In genomic region chr19:39005132-39005531, GRCm38 (mm10) we compare ENCODE assay signal across 25 mouse cellular contexts. TPM values are rescaled to one million over a fixed set of nuclear protein-coding genes. Genes with fewer than 3 reads are reported as not detected.
"Had no signal": no experiment of that assay in that cellular context is flagged by ENCODE, and none has a peak within 500 bp of the region (broad histone marks: within the 10 kb centered on the region; RNA-seq: fewer than 3 reads in every experiment).

No protein-coding gene starts in this region.

- H3K36me3 ChIP-seq: limb, embryonic 10.5 days; limb, embryonic 13.5 days; liver, embryonic 12.5 days; liver, embryonic 15.5 days; stomach, embryonic 15.5 days had no signal

- DNase-seq: kidney, adult 2 months; kidney, postnatal 25 days; lung, adult 2 months; lung, postnatal 14 days; lung, postnatal 4 days; midbrain, embryonic 14.5 days; thymus, adult 2 months; thymus, postnatal 14 days had no signal

- ATAC-seq: hindbrain, postnatal 0 days; inflammation-experienced regulatory T-cells, adult 6 months; liver, embryonic 12.5 days had no signal

- H3K27me3 ChIP-seq: limb, embryonic 13.5 days; liver, embryonic 12.5 days; liver, embryonic 15.5 days; stomach, embryonic 15.5 days had no signal

- H3K9ac ChIP-seq: limb, embryonic 13.5 days; liver, embryonic 12.5 days; liver, embryonic 15.5 days; stomach, embryonic 15.5 days had no signal

- H3K4me2 ChIP-seq: limb, embryonic 13.5 days; liver, embryonic 12.5 days; liver, embryonic 15.5 days; midbrain, embryonic 11.5 days; stomach, embryonic 15.5 days had no signal

- H3K27ac ChIP-seq: hindbrain, postnatal 0 days; kidney, postnatal 0 days; limb, embryonic 10.5 days; limb, embryonic 13.5 days; liver, embryonic 12.5 days; liver, embryonic 15.5 days; stomach, embryonic 15.5 days had no signal

- H3K9me3 ChIP-seq: limb, embryonic 10.5 days; limb, embryonic 13.5 days; liver, embryonic 12.5 days; liver, embryonic 15.5 days; stomach, embryonic 15.5 days had no signal

- H3K4me3 ChIP-seq: limb, embryonic 10.5 days; limb, embryonic 13.5 days; liver, embryonic 12.5 days; liver, embryonic 15.5 days; stomach, embryonic 15.5 days had no signal

- H3K4me1 ChIP-seq: limb, embryonic 10.5 days; limb, embryonic 13.5 days; liver, embryonic 12.5 days; liver, embryonic 15.5 days; stomach, embryonic 15.5 days had no signal

RNA-seq across cellular contexts. Expression of gene Cyp2c55, which starts 1.7 kb away (rescaled TPM):
- total RNA-seq: hindbrain, postnatal 0 days; megakaryocyte progenitor cell, adult 5-6 weeks; megakaryocyte-erythroid progenitor cell, adult 5-6 weeks; midbrain, postnatal 0 days had no signal
- polyA plus RNA-seq: hindbrain, postnatal 0 days; inflammation-experienced regulatory T-cells, adult 6 months; kidney, embryonic 14.5 days; kidney, postnatal 0 days; limb, embryonic 10.5 days; limb, embryonic 13.5 days; liver, embryonic 12.5 days; liver, embryonic 15.5 days; lung, embryonic 16.5 days; midbrain, embryonic 14.5 days; neural tube, embryonic 11.5 days; neural tube, embryonic 14.5 days; thymus, adult 2 months had no signal

RNA-seq across cellular contexts. Expression of gene Cyp2c65, which starts 55.7 kb away (rescaled TPM):
- total RNA-seq: hindbrain, postnatal 0 days; layer of hippocampus, postnatal 14 days; megakaryocyte progenitor cell, adult 5-6 weeks; megakaryocyte-erythroid progenitor cell, adult 5-6 weeks; midbrain, postnatal 0 days had no signal
- polyA plus RNA-seq: inflammation-experienced regulatory T-cells, adult 6 months; kidney, adult 2 months; kidney, embryonic 14.5 days; kidney, postnatal 0 days; limb, embryonic 10.5 days; limb, embryonic 13.5 days; liver, embryonic 12.5 days; liver, embryonic 15.5 days; lung, embryonic 16.5 days; midbrain, embryonic 11.5 days; midbrain, embryonic 14.5 days; midbrain, postnatal 0 days; neural tube, embryonic 11.5 days; neural tube, embryonic 14.5 days; thymus, adult 2 months had no signal
